Mouse (Mus musculus) liver, adult 2 months (tissue): ENCODE results near the gene Btbd3.

Experiments
- CTCF ChIP-seq: fragments of 200-500 bp; IDR thresholded peaks from 2 replicates; pipeline ENCODE4 v1.5.1; 2011; ENCODE audit warnings: low read depth, low read length, control low read depth
- POLR2A ChIP-seq: fragments of 200-500 bp; IDR thresholded peaks from 2 replicates; pipeline ENCODE4 v1.6.1; 2011; ENCODE audit warnings: low read length, control low read depth; ENCODE audit not compliant: insufficient read depth; ENCODE audit errors: extremely low read depth

DNA sequence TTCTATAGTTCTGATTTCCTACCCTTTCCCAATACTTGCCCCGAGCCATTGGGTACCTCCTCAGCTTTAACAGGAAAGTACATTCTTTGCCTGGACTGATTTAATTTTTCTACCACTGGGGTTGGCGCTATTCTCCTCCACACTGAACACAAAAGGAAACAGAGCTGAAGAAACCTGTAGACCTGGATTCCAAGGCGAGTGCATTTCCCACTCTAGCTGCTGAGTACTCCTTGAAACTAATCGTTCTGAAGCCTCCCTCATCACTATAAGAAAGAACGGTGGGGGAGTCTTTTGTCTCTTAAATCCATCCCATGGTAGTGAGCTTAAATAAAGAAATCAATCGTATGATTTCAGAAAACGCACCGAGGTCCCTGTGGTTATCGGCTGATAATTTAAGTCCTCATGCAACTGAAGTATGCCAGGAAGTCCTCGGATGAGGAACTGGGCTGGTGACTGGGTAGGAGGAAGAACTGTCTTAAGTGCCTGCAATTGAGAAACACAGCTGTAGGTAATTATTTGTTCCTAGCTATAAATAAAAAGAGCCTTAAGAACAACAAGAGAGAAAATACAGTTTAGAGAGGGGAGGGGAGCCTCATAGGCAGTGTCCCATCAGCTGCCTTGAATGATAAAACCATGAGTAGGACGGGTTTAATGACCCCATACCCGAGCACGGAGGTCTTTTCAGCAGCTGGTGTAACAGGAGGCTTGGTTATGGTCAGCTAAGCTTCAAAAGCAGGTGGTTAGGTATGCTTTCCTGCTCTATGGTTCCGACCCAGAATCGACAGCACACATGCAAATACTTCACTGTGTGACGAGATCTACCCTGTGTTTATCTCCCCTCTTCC, 66.1 kb downstream of the Btbd3 start:
- TF ChIP-seq CTCF, result no peak
- no peak for TF ChIP-seq POLR2A
